Mouse (Mus musculus) liver, embryonic 18 days (tissue): ENCODE results near the gene Crip3. TPM values are rescaled to one million over a fixed set of nuclear protein-coding genes. Genes with fewer than 3 reads are reported as not detected.

Experiments
- polyA plus RNA-seq: library from polyadenylated mRNA; depleted of rRNA; stranded (reverse); fragments of >200 nt; gene quantifications from 2 replicates; pipeline ENCODE4 v1.2.3, GENCODE M21; 2012; rRNA removed

Crip3 gene
- 0.10 and 0.14 TPM in 2 replicates for polyA plus RNA-seq

GRCm38 (mm10) chr17:46428761-46429414, at the start of gene Crip3:
Gene Crip3 (plus strand): TSS chr17:46428926.

GRCm38 (mm10) chr17:46383294-46384060, 45.2 kb upstream of the Crip3 start, which contains the start of gene Zfp318:
Gene Zfp318 (plus strand): TSS chr17:46383731.

GRCm38 (mm10) chr17:46438298-46438873, 9.7 kb downstream of the Crip3 start, which contains the start of gene Slc22a7:
Gene Slc22a7 (minus strand): TSS chr17:46438457.

Other genes with a start within 250 kb of the Crip3 start
- gene Polh, start 226.3 kb upstream of the Crip3 start, polyA plus RNA-seq: 5.7 and 5.9 TPM in 2 replicates
- 10.5 and 11.9 TPM in 2 replicates for gene Xpo5, start 226.1 kb upstream of the Crip3 start, polyA plus RNA-seq
- 31.3 and 34.1 TPM in 2 replicates for gene Polr1c, start 180.9 kb upstream of the Crip3 start, polyA plus RNA-seq
- 36.4 and 36.8 TPM in 2 replicates for gene Yipf3, start 180.8 kb upstream of the Crip3 start, polyA plus RNA-seq
- gene Lrrc73, start 175.4 kb upstream of the Crip3 start, polyA plus RNA-seq: 0.08 and 0.12 TPM in 2 replicates
- gene Tjap1, start 145.9 kb upstream of the Crip3 start, polyA plus RNA-seq: 9.1 and 9.2 TPM in 2 replicates
- 0.02 TPM in 2 replicates for gene Dlk2, start 131.5 kb upstream of the Crip3 start, polyA plus RNA-seq
- 2.9 and 3.6 TPM in 2 replicates for gene Abcc10, start 100.6 kb upstream of the Crip3 start, polyA plus RNA-seq
- gene Zfp318, start 45.2 kb upstream of the Crip3 start, polyA plus RNA-seq: 2.4 and 2.8 TPM in 2 replicates
- gene Slc22a7, start 9.5 kb downstream of the Crip3 start, polyA plus RNA-seq: not detected in 2 replicates
- gene Ttbk1, start 58.7 kb downstream of the Crip3 start, polyA plus RNA-seq: 0.01 TPM in 2 replicates
- 6.1 TPM in 2 replicates for gene Dnph1, start 67.8 kb downstream of the Crip3 start, polyA plus RNA-seq
- 2.0 and 2.2 TPM in 2 replicates for gene Cul9, start 117.5 kb downstream of the Crip3 start, polyA plus RNA-seq
- gene Srf, start 127.2 kb downstream of the Crip3 start, polyA plus RNA-seq: 14.0 and 15.7 TPM in 2 replicates
- gene Ptk7, start 200.6 kb downstream of the Crip3 start, polyA plus RNA-seq: 3.5 and 4.6 TPM in 2 replicates
- 12.9 and 13.6 TPM in 2 replicates for gene Klc4, start 217.1 kb downstream of the Crip3 start, polyA plus RNA-seq
- gene Mrpl2, start 217.3 kb downstream of the Crip3 start, polyA plus RNA-seq: 33.0 and 36.6 TPM in 2 replicates
- gene Cul7, start 221.4 kb downstream of the Crip3 start, polyA plus RNA-seq: 11.3 and 14.8 TPM in 2 replicates
- 19.6 and 20.9 TPM in 2 replicates for gene Rrp36, start 245.4 kb downstream of the Crip3 start, polyA plus RNA-seq
- gene Mea1, start 249.9 kb downstream of the Crip3 start, polyA plus RNA-seq: 34.5 and 36.5 TPM in 2 replicates